Mouse (Mus musculus): ENCODE data around the gene Tuba1a.

GRCm38 (mm10) chr15:98904692-98905091 is 48.8 kb downstream of the Tuba1a start:
- TF ChIP-seq GATA1 (IDR thresholded peaks at IDR 0.05; ENCODE audit: borderline replicate concordance, low read length) (no peak), FLI1 (IDR thresholded peaks at IDR 0.05; ENCODE audit: low read length) (no peak)

All from megakaryocyte, embryonic 14.5 days (primary cell).